Mouse (Mus musculus) embryonic facial prominence, embryonic 15.5 days (tissue): ENCODE data around the gene Ecm1. TPM values are rescaled to one million over a fixed set of nuclear protein-coding genes. Genes with fewer than 3 reads are reported as not detected.

ENCODE experiments used
- ATAC-seq: fragments of 200-750 bp; cut with Nextera tagmentation; 2 replicates; pipeline ENCODE4 v1.8.0; 2017; ENCODE audit warnings: low read depth, moderate TSS enrichment; ENCODE audit not compliant: insufficient number of reproducible peaks, low FRiP score, low TSS enrichment
- H3K27ac ChIP-seq: fragments of 300-500 bp; sonication (generic); replicated peaks from 2 replicates; pipeline ENCODE4 v1.5.1; 2015; ENCODE audit warnings: mild to moderate bottlenecking, inconsistent platforms
- H3K27me3 ChIP-seq: fragments of 300-500 bp; sonication (generic); 2 replicates; pipeline ENCODE4 v1.6.1; 2015; ENCODE audit warnings: inconsistent platforms
- H3K36me3 ChIP-seq: fragments of 300-500 bp; sonication (generic); 2 replicates; pipeline ENCODE4 v1.6.1; 2015; ENCODE audit warnings: mild to moderate bottlenecking, inconsistent platforms
- H3K4me1 ChIP-seq: fragments of 300-500 bp; sonication (generic); 2 replicates; pipeline ENCODE4 v1.6.1; 2015; ENCODE audit warnings: inconsistent platforms
- H3K4me2 ChIP-seq: fragments of 300-500 bp; sonication (generic); replicated peaks from 2 replicates; pipeline ENCODE4 v1.6.1; 2015; ENCODE audit warnings: mild to moderate bottlenecking, inconsistent platforms
- H3K4me3 ChIP-seq: fragments of 300-500 bp; sonication (generic); replicated peaks from 2 replicates; pipeline ENCODE4 v1.5.1; 2015; ENCODE audit warnings: mild to moderate bottlenecking, inconsistent platforms
- H3K9ac ChIP-seq: fragments of 300-500 bp; sonication (generic); 2 replicates; pipeline ENCODE4 v1.6.1; 2015; ENCODE audit warnings: inconsistent platforms
- H3K9me3 ChIP-seq: fragments of 300-500 bp; sonication (generic); replicated peaks from 2 replicates; pipeline ENCODE4 v1.6.1; 2016; ENCODE audit warnings: inconsistent platforms
- WGBS: fragments of 180-500 bp; shearing (Covaris S2); methylation state at CpG from one replicate; pipeline ENCODE4 v1.1.7; 2015; 5-methylcytosine and 5-hydroxymethylcytosine counted together
- polyA plus RNA-seq: library from polyadenylated mRNA; unstranded; fragments of >200 nt; fragmentation: Nextera tagmentation; extraction: Ambion mirVana; gene quantifications from 2 replicates; pipeline ENCODE4 v1.2.1, GENCODE M21; 2015

Ecm1 gene
- polyA plus RNA-seq, result 27.8 and 29.9 TPM in 2 replicates

- peak within 1 kb of the TSS; percentile 55; the same call in 1 of the 2 replicates for H3K27ac ChIP-seq
- no peak within 1 kb of the TSS for H3K9ac ChIP-seq
- H3K4me3 ChIP-seq, result no peak within 1 kb of the TSS
- H3K27me3 ChIP-seq, result no peaks in the 10 kb centered on the region
- no peak within 1 kb of the TSS for H3K4me2 ChIP-seq
- 67% methylated on average over 7 of the region's 7 CpGs for WGBS
- peaks cover 11% of the 10 kb centered on the region for H3K4me1 ChIP-seq
- no peak; the same call in 1 of the 2 replicates for ATAC-seq
- H3K9me3 ChIP-seq, result no peaks in the 10 kb centered on the region
- peaks cover 48% of the 10 kb centered on the region for H3K36me3 ChIP-seq
Measured at GRCm38 (mm10) chr3:95739353-95740104, at the start of gene Ecm1. Gene Ecm1, minus strand, starts transcription at chr3:95739569.

GRCm38 (mm10) chr3:95785501-95785900 is 46.1 kb upstream of the Ecm1 start:
- ATAC-seq, result no peak
- Histone ChIP-seq H3K4me1 (no peaks in the 10 kb centered on the region), H3K4me2 (no peak overlapping the region), H3K36me3 (peaks cover 53% of the 10 kb centered on the region), H3K9me3 (no peaks in the 10 kb centered on the region), H3K27me3 (no peaks in the 10 kb centered on the region), H3K9ac (no peak overlapping the region), H3K27ac (no peak overlapping the region), H3K4me3 (no peak overlapping the region)
- 83% methylated on average over 4 of the region's 4 CpGs for WGBS

DNA sequence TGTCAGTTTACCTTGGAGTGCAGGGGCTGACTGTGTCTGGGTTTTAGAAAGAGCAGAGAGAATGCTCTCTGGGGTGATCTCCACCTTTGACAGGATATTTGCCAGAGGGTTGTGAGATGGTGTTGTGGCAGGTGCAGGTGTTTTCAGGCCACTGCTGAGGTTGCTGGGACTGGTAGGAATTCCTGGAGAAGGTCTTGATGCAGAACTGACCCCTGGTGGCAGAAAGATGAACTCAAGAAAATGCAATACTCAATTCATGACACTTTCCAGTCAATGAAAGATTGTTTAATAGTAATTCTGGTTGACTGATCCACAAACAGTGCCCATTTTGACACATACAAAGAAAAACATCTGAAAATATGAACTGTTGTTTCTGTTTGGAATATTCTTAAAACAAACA is 32.6 kb upstream of the Ecm1 start:
- no peak for ATAC-seq
- H3K4me2 ChIP-seq, result no peak overlapping the region
- H3K9me3 ChIP-seq, result no peaks in the 10 kb centered on the region
- H3K4me3 ChIP-seq, result no peak overlapping the region
- no peaks in the 10 kb centered on the region for H3K27me3 ChIP-seq
- no peak overlapping the region for H3K27ac ChIP-seq
- H3K9ac ChIP-seq, result no peak overlapping the region
- H3K36me3 ChIP-seq, result peaks cover 57% of the 10 kb centered on the region
- H3K4me1 ChIP-seq, result no peaks in the 10 kb centered on the region

GRCm38 (mm10) chr3:95765534-95765933 is 26.2 kb upstream of the Ecm1 start:
- WGBS, result 92% methylated on average over 10 of the region's 10 CpGs
- no peak overlapping the region for H3K9ac ChIP-seq
- H3K4me1 ChIP-seq, result no peaks in the 10 kb centered on the region
- H3K9me3 ChIP-seq, result no peaks in the 10 kb centered on the region
- no peaks in the 10 kb centered on the region for H3K27me3 ChIP-seq
- H3K36me3 ChIP-seq, result peaks cover 59% of the 10 kb centered on the region
- no peak overlapping the region for H3K27ac ChIP-seq
- ATAC-seq, result no peak
- H3K4me2 ChIP-seq, result no peak overlapping the region
- H3K4me3 ChIP-seq, result no peak overlapping the region

GRCm38 (mm10) chr3:95763811-95764210 is 24.4 kb upstream of the Ecm1 start:
- H3K9ac ChIP-seq, result no peak overlapping the region
- H3K27ac ChIP-seq, result no peak overlapping the region
- no peaks in the 10 kb centered on the region for H3K9me3 ChIP-seq
- no peak for ATAC-seq
- H3K4me3 ChIP-seq, result no peak overlapping the region
- H3K27me3 ChIP-seq, result no peaks in the 10 kb centered on the region
- peaks cover 53% of the 10 kb centered on the region for H3K36me3 ChIP-seq
- no peak overlapping the region for H3K4me2 ChIP-seq
- no peaks in the 10 kb centered on the region for H3K4me1 ChIP-seq
- WGBS, result 79% methylated on average over 10 of the region's 10 CpGs

DNA sequence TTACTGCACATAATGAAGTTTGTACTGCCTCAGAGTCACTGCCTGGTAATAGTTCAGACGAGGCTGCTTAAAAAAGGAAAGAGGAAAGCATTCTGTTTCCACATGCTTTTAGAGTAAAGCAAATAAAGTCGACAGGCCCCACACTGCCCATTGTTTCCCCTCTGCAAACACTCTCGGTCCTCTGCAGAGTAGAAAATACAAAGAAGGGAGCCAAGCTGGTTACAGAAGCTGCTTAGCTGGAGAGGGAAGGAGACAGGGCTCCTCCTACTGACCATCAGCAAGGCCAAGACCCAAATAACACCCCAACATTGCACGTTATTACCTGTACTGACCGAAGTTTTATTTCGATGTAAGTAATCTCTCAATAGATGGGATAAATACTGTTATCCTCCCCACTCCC is 23.6 kb upstream of the Ecm1 start:
- Histone ChIP-seq H3K4me1 (no peaks in the 10 kb centered on the region), H3K9me3 (no peaks in the 10 kb centered on the region), H3K4me2 (no peak overlapping the region), H3K4me3 (no peak overlapping the region), H3K27ac (no peak overlapping the region), H3K27me3 (no peaks in the 10 kb centered on the region), H3K36me3 (peaks cover 45% of the 10 kb centered on the region), H3K9ac (no peak overlapping the region)
- ATAC-seq, result no peak
- WGBS, result 65% methylated on average over 6 of the region's 6 CpGs

- no peak overlapping the region for H3K4me3 ChIP-seq
- H3K4me2 ChIP-seq, result no peak overlapping the region
- H3K9ac ChIP-seq, result no peak overlapping the region
- H3K27ac ChIP-seq, result no peak overlapping the region
- H3K9me3 ChIP-seq, result no peaks in the 10 kb centered on the region
- no peak for ATAC-seq
- peaks cover 40% of the 10 kb centered on the region for H3K36me3 ChIP-seq
- 64% methylated on average over 4 of the region's 4 CpGs for WGBS
- H3K27me3 ChIP-seq, result no peaks in the 10 kb centered on the region
- no peaks in the 10 kb centered on the region for H3K4me1 ChIP-seq
Measured at GRCm38 (mm10) chr3:95761771-95762170, 22.4 kb upstream of the Ecm1 start.

DNA sequence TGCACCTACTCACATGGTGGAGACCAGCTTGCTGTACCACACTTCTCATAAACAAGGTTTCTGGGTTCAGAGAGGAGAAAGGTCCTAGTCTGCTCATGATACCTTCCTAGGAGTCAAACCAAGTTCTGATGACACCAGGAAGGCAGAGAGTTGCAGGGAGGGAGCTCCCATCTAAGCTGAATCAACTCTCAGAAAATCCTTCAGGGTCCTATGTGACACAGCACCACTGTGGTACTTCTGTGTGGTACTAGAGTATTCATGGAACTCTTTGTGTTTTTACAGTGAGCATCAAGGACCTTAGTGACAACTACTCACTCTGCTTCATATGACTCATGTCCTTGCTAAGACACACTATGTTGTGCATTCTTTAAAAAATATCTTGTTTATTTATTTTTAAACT is 21.3 kb upstream of the Ecm1 start:
- H3K27ac ChIP-seq, result no peak overlapping the region
- no peaks in the 10 kb centered on the region for H3K4me1 ChIP-seq
- no peak overlapping the region for H3K4me3 ChIP-seq
- no peaks in the 10 kb centered on the region for H3K9me3 ChIP-seq
- no peak overlapping the region for H3K9ac ChIP-seq
- peaks cover 29% of the 10 kb centered on the region for H3K36me3 ChIP-seq
- no peak for ATAC-seq
- H3K27me3 ChIP-seq, result no peaks in the 10 kb centered on the region
- no peak overlapping the region for H3K4me2 ChIP-seq

DNA sequence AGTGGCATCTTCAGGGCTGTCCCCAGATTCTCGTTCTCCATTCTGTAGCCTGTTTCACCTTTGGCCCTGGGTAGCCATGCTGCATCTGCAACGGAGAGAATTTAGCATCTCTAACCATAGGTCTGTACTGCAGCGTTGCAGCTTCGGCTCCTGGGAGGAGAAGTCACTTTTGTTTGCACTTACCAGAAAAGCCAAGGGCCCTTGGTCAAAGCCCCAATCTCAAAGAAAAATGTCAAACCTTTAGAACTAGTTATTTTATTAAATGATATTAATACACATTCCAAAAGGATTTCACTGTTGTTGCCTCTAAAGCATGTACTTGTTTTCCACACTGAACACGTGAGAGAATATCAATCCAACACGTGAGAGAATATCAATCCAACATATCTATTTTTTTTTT is 20.7 kb upstream of the Ecm1 start, which contains the start of gene Tars2:
TSS of gene Tars2 (minus strand) at position 101 of the 400 bp plus-strand sequence.
- H3K27ac ChIP-seq, result no peak within 1 kb of the TSS
- no peaks in the 10 kb centered on the region for H3K4me1 ChIP-seq
- ATAC-seq, result no peak
- 89% methylated on average over 6 of the region's 6 CpGs for WGBS
- no peak within 1 kb of the TSS for H3K4me2 ChIP-seq
- H3K9ac ChIP-seq, result no peak within 1 kb of the TSS
- peaks cover 24% of the 10 kb centered on the region for H3K36me3 ChIP-seq
- H3K27me3 ChIP-seq, result no peaks in the 10 kb centered on the region
- no peaks in the 10 kb centered on the region for H3K9me3 ChIP-seq
- H3K4me3 ChIP-seq, result no peak within 1 kb of the TSS

DNA sequence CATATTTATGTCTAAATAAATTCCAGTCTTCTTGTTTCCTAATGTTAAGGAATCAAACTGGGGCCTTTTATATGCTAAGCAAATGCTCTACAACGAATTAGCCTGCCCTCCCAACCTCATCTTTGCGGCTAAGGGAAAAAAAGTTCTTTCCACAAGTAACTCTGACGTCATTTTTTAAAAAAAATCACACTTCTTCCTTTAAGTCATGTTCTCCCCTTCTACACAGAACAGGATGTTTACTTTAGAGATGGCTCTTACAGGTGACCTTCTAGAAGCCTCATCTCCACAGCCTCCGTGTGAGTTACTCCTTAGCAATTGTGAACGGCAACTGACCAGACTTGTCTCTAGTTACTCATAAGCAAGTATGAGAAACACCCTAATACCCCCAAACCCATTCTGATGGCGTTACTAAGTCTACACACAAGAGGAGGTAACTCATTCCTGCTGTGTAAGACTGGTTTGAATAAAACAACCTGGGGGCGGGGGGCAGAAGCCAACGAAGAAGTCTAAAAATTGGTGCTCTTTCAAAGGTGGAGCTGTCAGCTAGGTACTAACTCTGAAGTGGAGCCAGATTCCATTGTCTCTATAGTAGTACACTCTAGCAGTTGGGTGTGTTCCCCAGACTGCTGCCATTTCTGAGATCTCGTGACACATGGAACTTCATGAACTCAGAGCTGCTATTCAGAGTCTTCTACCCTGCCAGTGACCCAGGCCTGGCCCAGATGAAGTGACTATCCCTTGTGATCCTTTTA is 19.3 kb upstream of the Ecm1 start:
- Histone ChIP-seq H3K27ac (no peak overlapping the region), H3K4me3 (no peak overlapping the region), H3K9me3 (no peaks in the 10 kb centered on the region), H3K36me3 (peaks cover 9% of the 10 kb centered on the region), H3K4me1 (peaks cover 4% of the 10 kb centered on the region; the same call in 1 of the 2 replicates), H3K4me2 (no peak overlapping the region), H3K27me3 (no peaks in the 10 kb centered on the region), H3K9ac (no peak overlapping the region)
- no peak for ATAC-seq
- WGBS, result 47% methylated on average over 9 of the region's 9 CpGs

GRCm38 (mm10) chr3:95756808-95757207 is 17.4 kb upstream of the Ecm1 start:
- no peak overlapping the region for H3K27ac ChIP-seq
- no peaks in the 10 kb centered on the region for H3K27me3 ChIP-seq
- no peak overlapping the region for H3K9ac ChIP-seq
- H3K4me2 ChIP-seq, result no peak overlapping the region
- WGBS, result 84% methylated on average over 2 of the region's 2 CpGs
- no peak for ATAC-seq
- H3K9me3 ChIP-seq, result no peaks in the 10 kb centered on the region
- H3K36me3 ChIP-seq, result peaks cover 9% of the 10 kb centered on the region
- H3K4me1 ChIP-seq, result peaks cover 6% of the 10 kb centered on the region; the same call in 1 of the 2 replicates
- H3K4me3 ChIP-seq, result no peak overlapping the region
